Mouse (Mus musculus): ENCODE results near the gene Mroh8. TPM values are rescaled to one million over a fixed set of nuclear protein-coding genes. Genes with fewer than 3 reads are reported as not detected.
A peak's percentile ranks its signal among the peaks of the same experiment; 100 is the strongest.

The Mroh8 gene
- total RNA-seq, 1 experiment: 0.58 TPM

GRCm38 (mm10) chr2:157204366-157205218 lies 74.8 kb downstream of the Mroh8 start, which contains the start of gene Rbl1:
TSS of gene Rbl1 (minus strand) at chr2:157204534.
- no peaks in the 10 kb centered on the region for H3K9me3 ChIP-seq (ENCODE audit: control insufficient read depth, insufficient read depth, low read depth, low read length)
- peaks cover 0 to 3% of the 10 kb centered on the region in 2 experiments; a peak in 1 of 4 replicates for H3K4me1 ChIP-seq (ENCODE audit: control insufficient read depth in 2 of 2, insufficient read depth in 2 of 2, low read length in 2 of 2, poor library complexity in 1 of 2)
- in situ Hi-C loops (cut with MboI; ENCODE audit: low sequenced_read_pairs in 2 of 2, unreplicated experiment in 2 of 2): no loop called here
- peak within 1 kb of the TSS; percentile 91 for H3K9ac ChIP-seq (ENCODE audit: insufficient read depth, low read depth, low read length, poor library complexity, severe bottlenecking)
- peak within 1 kb of the TSS; percentile 91 for H3K27ac ChIP-seq (ENCODE audit: insufficient read depth, low read depth, low read length, poor library complexity, severe bottlenecking)
- H3K36me3 ChIP-seq (ENCODE audit: control insufficient read depth, insufficient read depth, low read length, poor library complexity, severe bottlenecking): peaks cover 2% of the 10 kb centered on the region; the same call in 1 of the 2 replicates
- peak within 1 kb of the TSS; percentile 86 to 89 for H3K4me3 ChIP-seq (ENCODE audit: insufficient read depth in 1 of 2, low read depth in 1 of 2, low read length in 2 of 2, poor library complexity in 1 of 2, severe bottlenecking in 1 of 2)
- TF ChIP-seq MAFK (IDR thresholded peaks at IDR 0.05; ENCODE audit: insufficient read depth, low read depth, low read length): no peak
- TF ChIP-seq HCFC1 (IDR thresholded peaks at IDR 0.05; ENCODE audit: borderline replicate concordance, insufficient read depth, low read length): no peak; the same call in 1 of the 2 replicates
- TF ChIP-seq ZC3H11A (IDR thresholded peaks at IDR 0.05; ENCODE audit: borderline replicate concordance, low read depth, low read length): no peak
- no peak for TF ChIP-seq ZNF384 (IDR thresholded peaks at IDR 0.05; ENCODE audit: low read depth, low read length)
- 0 out of 2 replicates have a peak, but pooled peaks have one; percentile 38 for TF ChIP-seq CHD2 (IDR thresholded peaks at IDR 0.05; ENCODE audit: low read depth, low read length)
- peak; percentile 92 for DNase-seq (ENCODE audit: low read depth, low spot score)

GRCm38 (mm10) chr2:157203459-157204365 lies 75.6 kb downstream of the Mroh8 start:
- DNase-seq (ENCODE audit: low read depth, low spot score): peak; percentile 56
- TF ChIP-seq MAFK (IDR thresholded peaks at IDR 0.05; ENCODE audit: insufficient read depth, low read depth, low read length) (no peak), HCFC1 (IDR thresholded peaks at IDR 0.05; ENCODE audit: borderline replicate concordance, insufficient read depth, low read length) (no peak)
- in situ Hi-C loops (cut with MboI; ENCODE audit: low sequenced_read_pairs in 2 of 2, unreplicated experiment in 2 of 2): no loop called here

GRCm38 (mm10) chr2:157203026-157203425 lies 76.3 kb downstream of the Mroh8 start:
- Histone ChIP-seq H3K27ac (ENCODE audit: insufficient read depth, low read depth, low read length, poor library complexity, severe bottlenecking) (no peak overlapping the region), H3K9me3 (ENCODE audit: control insufficient read depth, insufficient read depth, low read depth, low read length) (no peaks in the 10 kb centered on the region), H3K4me3 (ENCODE audit: insufficient read depth in 1 of 2, low read depth in 1 of 2, low read length in 2 of 2, poor library complexity in 1 of 2, severe bottlenecking in 1 of 2) (no peak overlapping the region), H3K9ac (ENCODE audit: insufficient read depth, low read depth, low read length, poor library complexity, severe bottlenecking) (no peak overlapping the region), H3K4me1 (ENCODE audit: control insufficient read depth in 2 of 2, insufficient read depth in 2 of 2, low read length in 2 of 2, poor library complexity in 1 of 2) (peaks cover 0 to 3% of the 10 kb centered on the region in 2 experiments; a peak in 1 of 4 replicates), H3K36me3 (ENCODE audit: control insufficient read depth, insufficient read depth, low read length, poor library complexity, severe bottlenecking) (peaks cover 11% of the 10 kb centered on the region; the same call in 1 of the 2 replicates)
- DNase-seq (ENCODE audit: low read depth, low spot score): no peak
- in situ Hi-C loops (cut with MboI; ENCODE audit: low sequenced_read_pairs in 2 of 2, unreplicated experiment in 2 of 2): no loop called here
- TF ChIP-seq CHD2 (IDR thresholded peaks at IDR 0.05; ENCODE audit: low read depth, low read length): no peak
- TF ChIP-seq HCFC1 (IDR thresholded peaks at IDR 0.05; ENCODE audit: borderline replicate concordance, insufficient read depth, low read length): no peak
- TF ChIP-seq MAFK (IDR thresholded peaks at IDR 0.05; ENCODE audit: insufficient read depth, low read depth, low read length): no peak
- no peak for TF ChIP-seq ZNF384 (IDR thresholded peaks at IDR 0.05; ENCODE audit: low read depth, low read length)
- TF ChIP-seq ZC3H11A (IDR thresholded peaks at IDR 0.05; ENCODE audit: borderline replicate concordance, low read depth, low read length): no peak

More at GRCm38 (mm10) chr2:157203459-157204365, 75.6 kb downstream of the Mroh8 start:
- Histone ChIP-seq H3K9ac (ENCODE audit: insufficient read depth, low read depth, low read length, poor library complexity, severe bottlenecking) (peak overlapping the region; percentile 91), H3K4me1 (ENCODE audit: control insufficient read depth in 2 of 2, insufficient read depth in 2 of 2, low read length in 2 of 2, poor library complexity in 1 of 2) (peaks cover 0 to 3% of the 10 kb centered on the region in 2 experiments; a peak in 1 of 4 replicates), H3K4me3 (ENCODE audit: insufficient read depth in 1 of 2, low read depth in 1 of 2, low read length in 2 of 2, poor library complexity in 1 of 2, severe bottlenecking in 1 of 2) (peak overlapping the region; percentile 86 to 89), H3K27ac (ENCODE audit: insufficient read depth, low read depth, low read length, poor library complexity, severe bottlenecking) (peak overlapping the region; percentile 91), H3K36me3 (ENCODE audit: control insufficient read depth, insufficient read depth, low read length, poor library complexity, severe bottlenecking) (peaks cover 7% of the 10 kb centered on the region; the same call in 1 of the 2 replicates), H3K9me3 (ENCODE audit: control insufficient read depth, insufficient read depth, low read depth, low read length) (no peaks in the 10 kb centered on the region)

- no peak overlapping the region for H3K9ac ChIP-seq (ENCODE audit: insufficient read depth, low read depth, low read length, poor library complexity, severe bottlenecking)
- no peak overlapping the region for H3K27ac ChIP-seq (ENCODE audit: insufficient read depth, low read depth, low read length, poor library complexity, severe bottlenecking)
- in situ Hi-C loops (cut with MboI; ENCODE audit: low sequenced_read_pairs in 2 of 2, unreplicated experiment in 2 of 2): no loop called here
- H3K36me3 ChIP-seq (ENCODE audit: control insufficient read depth, insufficient read depth, low read length, poor library complexity, severe bottlenecking): peaks cover 14% of the 10 kb centered on the region; the same call in 1 of the 2 replicates
- peaks cover 0 to 3% of the 10 kb centered on the region in 2 experiments; a peak in 1 of 4 replicates for H3K4me1 ChIP-seq (ENCODE audit: control insufficient read depth in 2 of 2, insufficient read depth in 2 of 2, low read length in 2 of 2, poor library complexity in 1 of 2)
- TF ChIP-seq MAFK (IDR thresholded peaks at IDR 0.05; ENCODE audit: insufficient read depth, low read depth, low read length) (no peak), HCFC1 (IDR thresholded peaks at IDR 0.05; ENCODE audit: borderline replicate concordance, insufficient read depth, low read length) (no peak), ZC3H11A (IDR thresholded peaks at IDR 0.05; ENCODE audit: borderline replicate concordance, low read depth, low read length) (no peak), CHD2 (IDR thresholded peaks at IDR 0.05; ENCODE audit: low read depth, low read length) (no peak), ZNF384 (IDR thresholded peaks at IDR 0.05; ENCODE audit: low read depth, low read length) (no peak)
- DNase-seq (ENCODE audit: low read depth, low spot score): no peak
- H3K4me3 ChIP-seq (ENCODE audit: insufficient read depth in 1 of 2, low read depth in 1 of 2, low read length in 2 of 2, poor library complexity in 1 of 2, severe bottlenecking in 1 of 2): no peak overlapping the region
- no peaks in the 10 kb centered on the region for H3K9me3 ChIP-seq (ENCODE audit: control insufficient read depth, insufficient read depth, low read depth, low read length)
Measured at GRCm38 (mm10) chr2:157202361-157202760, 77.0 kb downstream of the Mroh8 start.

All from ES-E14 (cell line).